Mouse (Mus musculus): ENCODE data around the gene Lin28a. TPM values are rescaled to one million over a fixed set of nuclear protein-coding genes. Genes with fewer than 3 reads are reported as not detected.

The Lin28a gene
- not detected in 2 replicates for polyA plus RNA-seq (2014; fragmentation: Nextera tagmentation; extraction: Ambion mirVana)

DNA sequence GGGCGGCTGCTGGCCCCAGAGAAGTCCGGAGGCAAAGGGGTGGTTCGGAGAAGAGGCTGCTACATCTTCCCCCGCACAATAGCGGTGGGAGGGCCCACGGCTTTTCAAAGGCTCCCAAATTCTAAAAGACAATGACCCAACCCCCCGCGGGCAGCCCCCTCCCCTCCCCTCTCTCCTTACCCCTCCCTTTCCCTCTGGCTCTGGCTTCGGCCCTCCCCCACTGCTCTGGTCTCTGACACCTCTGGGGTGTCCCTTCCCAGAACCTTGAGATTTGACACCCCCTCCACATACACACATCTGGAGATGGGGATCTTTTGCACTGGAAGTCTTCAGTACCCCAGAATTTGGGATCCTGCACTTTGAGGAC, at the start of gene Lin28a:
TSS of gene Lin28a (minus strand) at position 63 of the 367 bp plus-strand sequence.
- H3K9me3 ChIP-seq (ENCODE audit: control insufficient read depth, low read length), result no peaks in the 10 kb centered on the region
- H3K27ac ChIP-seq (ENCODE audit: low read depth, low read length), result no peak within 1 kb of the TSS
- peaks cover 21% of the 10 kb centered on the region for H3K27me3 ChIP-seq (ENCODE audit: control insufficient read depth, insufficient read depth, low read length)
- WGBS, result 0% methylated on average over 9 of the region's 9 CpGs
- peak within 1 kb of the TSS; percentile 47 for H3K4me2 ChIP-seq (replicated peaks; ENCODE audit: low read depth, low read length)
- no peak within 1 kb of the TSS for H3K9ac ChIP-seq (ENCODE audit: low read depth, low read length)
- H3K36me3 ChIP-seq (ENCODE audit: control insufficient read depth, insufficient read depth, low read length), result no peaks in the 10 kb centered on the region
- ATAC-seq (ENCODE audit: low FRiP score, low TSS enrichment), result no peak
- peak within 1 kb of the TSS; percentile 22 for H3K4me3 ChIP-seq (ENCODE audit: low read length)
- H3K4me1 ChIP-seq (ENCODE audit: control insufficient read depth, insufficient read depth, low read length), result peaks cover 30% of the 10 kb centered on the region

DNA sequence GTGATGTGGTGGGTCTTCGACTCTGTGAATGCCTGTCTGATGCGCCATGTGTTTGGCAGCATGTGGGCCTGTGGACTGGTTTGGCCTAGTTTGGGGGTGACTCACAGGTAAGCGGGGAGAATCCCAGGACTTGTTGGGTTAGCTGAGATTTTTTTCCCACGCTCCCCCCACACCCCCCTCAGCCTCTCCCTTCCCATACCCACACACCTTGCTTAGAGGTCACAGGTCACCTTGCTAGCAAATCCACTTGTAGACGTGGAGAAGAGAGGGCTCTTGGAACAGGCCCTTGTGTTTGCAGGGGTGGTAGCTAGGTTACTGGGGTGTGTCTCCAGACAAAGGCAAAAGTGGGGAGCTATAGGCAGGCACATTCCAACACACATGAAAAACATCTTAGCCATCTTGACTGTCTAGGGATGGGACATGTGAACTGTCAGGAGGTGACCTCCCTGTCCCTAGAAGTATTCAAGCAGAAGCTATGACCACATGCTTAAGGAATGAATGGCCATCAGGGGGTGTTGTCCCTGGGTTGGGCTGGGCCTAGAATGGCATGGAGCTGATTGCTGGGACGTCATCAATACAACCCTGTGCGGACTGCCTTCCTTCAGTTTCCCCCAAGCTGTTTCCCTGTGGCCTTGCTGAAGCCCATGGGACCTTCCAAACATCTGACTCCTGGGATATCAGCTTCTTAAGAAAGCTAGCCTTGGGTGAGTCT, 49.3 kb upstream of the Lin28a start:
- ATAC-seq (ENCODE audit: low FRiP score, low TSS enrichment), result no peak
- no peak overlapping the region for H3K27ac ChIP-seq (ENCODE audit: low read depth, low read length)
- WGBS, result 82% methylated on average over 7 of the region's 7 CpGs
- no peaks in the 10 kb centered on the region for H3K9me3 ChIP-seq (ENCODE audit: control insufficient read depth, low read length)
- H3K4me1 ChIP-seq (ENCODE audit: control insufficient read depth, insufficient read depth, low read length), result peaks cover 5% of the 10 kb centered on the region; the same call in 1 of the 2 replicates
- H3K4me3 ChIP-seq (ENCODE audit: low read length), result no peak overlapping the region
- peaks cover 8% of the 10 kb centered on the region; the same call in 1 of the 2 replicates for H3K27me3 ChIP-seq (ENCODE audit: control insufficient read depth, insufficient read depth, low read length)
- H3K9ac ChIP-seq (ENCODE audit: low read depth, low read length), result no peak overlapping the region
- H3K4me2 ChIP-seq (replicated peaks; ENCODE audit: low read depth, low read length), result no peak overlapping the region
- H3K36me3 ChIP-seq (ENCODE audit: control insufficient read depth, insufficient read depth, low read length), result no peaks in the 10 kb centered on the region

DNA sequence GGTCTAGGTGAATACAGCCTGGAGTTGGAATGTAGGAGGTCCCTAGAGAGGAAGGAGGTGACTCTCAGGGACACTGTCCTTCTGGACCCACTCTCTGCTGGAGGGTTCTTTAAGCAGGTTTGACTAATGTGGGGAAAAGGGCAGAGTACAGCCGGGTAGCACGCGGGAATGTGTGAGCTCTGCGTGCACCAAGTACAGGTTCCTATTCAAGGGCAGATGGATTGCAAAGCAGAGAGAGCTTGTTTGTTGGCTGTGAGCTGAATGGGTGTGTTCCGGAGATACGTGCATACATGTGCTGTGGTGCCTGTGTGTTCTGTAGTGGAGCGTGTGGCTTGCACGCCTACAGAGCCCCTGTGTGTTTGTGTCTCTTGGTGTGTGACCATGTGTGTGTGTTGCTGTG, 48.7 kb upstream of the Lin28a start:
- no peak overlapping the region for H3K4me2 ChIP-seq (replicated peaks; ENCODE audit: low read depth, low read length)
- ATAC-seq (ENCODE audit: low FRiP score, low TSS enrichment), result no peak
- WGBS, result 94% methylated on average over 8 of the region's 8 CpGs
- H3K27ac ChIP-seq (ENCODE audit: low read depth, low read length), result no peak overlapping the region
- no peaks in the 10 kb centered on the region for H3K36me3 ChIP-seq (ENCODE audit: control insufficient read depth, insufficient read depth, low read length)
- peaks cover 8% of the 10 kb centered on the region; the same call in 1 of the 2 replicates for H3K27me3 ChIP-seq (ENCODE audit: control insufficient read depth, insufficient read depth, low read length)
- H3K4me3 ChIP-seq (ENCODE audit: low read length), result no peak overlapping the region
- peaks cover 5% of the 10 kb centered on the region; the same call in 1 of the 2 replicates for H3K4me1 ChIP-seq (ENCODE audit: control insufficient read depth, insufficient read depth, low read length)
- H3K9me3 ChIP-seq (ENCODE audit: control insufficient read depth, low read length), result no peaks in the 10 kb centered on the region
- H3K9ac ChIP-seq (ENCODE audit: low read depth, low read length), result no peak overlapping the region

DNA sequence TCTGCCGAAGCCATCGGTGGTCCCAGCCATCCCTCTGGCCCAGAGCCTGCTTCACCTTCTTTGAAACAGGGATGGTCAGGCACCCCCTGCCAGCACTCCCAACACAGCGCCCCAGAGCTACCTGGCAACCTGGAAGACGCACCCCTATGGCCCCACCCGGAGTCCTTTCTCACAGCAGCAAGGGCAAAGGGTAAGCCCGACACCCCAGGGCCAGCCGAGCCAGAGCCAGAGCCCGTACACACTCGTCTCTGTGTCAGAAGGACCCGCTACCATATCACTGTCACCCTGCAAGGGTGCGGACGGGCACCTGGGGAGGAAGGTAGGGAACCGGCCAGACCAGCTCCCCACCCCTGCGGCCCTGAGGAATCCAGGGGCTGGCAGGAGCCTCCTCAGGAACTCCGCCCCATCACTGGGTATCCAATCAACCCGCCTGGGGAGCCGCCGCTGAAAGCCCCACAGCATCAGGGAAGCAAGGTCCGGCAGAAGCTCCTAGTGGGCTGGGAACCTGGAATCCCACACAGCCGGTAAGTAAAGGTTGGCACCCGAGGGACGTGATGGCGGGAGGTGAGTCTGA, 46.9 kb upstream of the Lin28a start:
- no peak for ATAC-seq (ENCODE audit: low FRiP score, low TSS enrichment)
- peaks cover 8% of the 10 kb centered on the region; the same call in 1 of the 2 replicates for H3K27me3 ChIP-seq (ENCODE audit: control insufficient read depth, insufficient read depth, low read length)
- H3K36me3 ChIP-seq (ENCODE audit: control insufficient read depth, insufficient read depth, low read length), result no peaks in the 10 kb centered on the region
- no peak overlapping the region; the same call in 1 of the 2 replicates for H3K4me3 ChIP-seq (ENCODE audit: low read length)
- H3K9me3 ChIP-seq (ENCODE audit: control insufficient read depth, low read length), result no peaks in the 10 kb centered on the region
- WGBS, result 17% methylated on average over 23 of the region's 23 CpGs
- H3K4me1 ChIP-seq (ENCODE audit: control insufficient read depth, insufficient read depth, low read length), result peaks cover 5% of the 10 kb centered on the region; the same call in 1 of the 2 replicates
- no peak overlapping the region for H3K9ac ChIP-seq (ENCODE audit: low read depth, low read length)
- no peak overlapping the region for H3K27ac ChIP-seq (ENCODE audit: low read depth, low read length)
- peak overlapping the region; percentile 18; the same call in 1 of the 2 replicates for H3K4me2 ChIP-seq (replicated peaks; ENCODE audit: low read depth, low read length)

DNA sequence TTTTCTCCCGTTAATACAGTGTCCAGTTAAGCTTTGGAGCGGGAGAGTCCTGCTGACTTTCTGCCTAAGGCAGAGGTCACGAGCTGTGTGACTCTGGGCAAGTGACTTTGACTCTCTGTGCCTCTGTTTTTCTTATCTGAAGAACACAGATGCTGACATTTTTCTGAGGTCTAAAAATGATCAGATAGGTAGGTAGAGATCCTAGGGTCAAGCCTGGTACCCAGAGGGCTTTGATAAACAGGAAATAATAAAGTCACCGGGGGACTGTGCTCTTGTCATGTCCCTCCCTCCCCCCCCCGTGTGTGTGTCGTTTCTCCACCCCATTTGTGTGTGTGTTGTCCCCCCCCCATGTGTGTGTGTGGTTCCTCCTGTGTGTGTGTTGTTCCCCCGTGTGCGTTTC, 43.9 kb upstream of the Lin28a start:
- H3K9me3 ChIP-seq (ENCODE audit: control insufficient read depth, low read length), result no peaks in the 10 kb centered on the region
- peaks cover 5% of the 10 kb centered on the region; the same call in 1 of the 2 replicates for H3K4me1 ChIP-seq (ENCODE audit: control insufficient read depth, insufficient read depth, low read length)
- ATAC-seq (ENCODE audit: low FRiP score, low TSS enrichment), result no peak
- no peak overlapping the region for H3K9ac ChIP-seq (ENCODE audit: low read depth, low read length)
- H3K27ac ChIP-seq (ENCODE audit: low read depth, low read length), result no peak overlapping the region
- H3K4me2 ChIP-seq (replicated peaks; ENCODE audit: low read depth, low read length), result no peak overlapping the region
- peaks cover 8% of the 10 kb centered on the region; the same call in 1 of the 2 replicates for H3K27me3 ChIP-seq (ENCODE audit: control insufficient read depth, insufficient read depth, low read length)
- 72% methylated on average over 8 of the region's 8 CpGs for WGBS
- no peaks in the 10 kb centered on the region for H3K36me3 ChIP-seq (ENCODE audit: control insufficient read depth, insufficient read depth, low read length)
- no peak overlapping the region for H3K4me3 ChIP-seq (ENCODE audit: low read length)

DNA sequence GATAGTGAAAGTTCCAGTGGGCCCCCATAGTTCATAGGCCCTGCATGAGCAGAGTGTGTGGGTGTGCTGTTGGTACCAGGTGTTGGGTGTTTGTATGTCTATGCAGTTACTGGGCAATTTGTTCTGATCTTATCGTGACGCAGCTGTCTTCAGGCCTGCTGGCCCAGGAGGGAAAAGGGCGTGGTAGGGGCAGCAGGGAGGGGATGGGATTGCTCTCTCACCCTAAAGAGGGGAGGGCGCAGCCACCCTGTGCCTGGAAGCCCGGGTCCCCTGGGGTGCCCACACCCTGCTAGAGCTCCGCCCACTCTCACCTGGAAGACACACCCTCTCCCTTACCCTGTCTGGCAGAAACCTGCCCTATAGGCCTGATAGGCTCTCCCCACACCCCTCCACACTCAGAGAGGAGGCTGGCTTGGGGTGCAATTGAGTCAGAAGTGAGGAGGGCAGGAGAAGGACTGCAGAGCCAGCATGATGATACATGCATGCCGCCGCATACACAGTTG, 43.4 kb upstream of the Lin28a start:
- WGBS, result 40% methylated on average over 8 of the region's 8 CpGs
- Histone ChIP-seq H3K4me2 (replicated peaks; ENCODE audit: low read depth, low read length) (no peak overlapping the region), H3K27me3 (ENCODE audit: control insufficient read depth, insufficient read depth, low read length) (peaks cover 8% of the 10 kb centered on the region; the same call in 1 of the 2 replicates), H3K27ac (ENCODE audit: low read depth, low read length) (no peak overlapping the region), H3K4me1 (ENCODE audit: control insufficient read depth, insufficient read depth, low read length) (peaks cover 5% of the 10 kb centered on the region; the same call in 1 of the 2 replicates), H3K36me3 (ENCODE audit: control insufficient read depth, insufficient read depth, low read length) (no peaks in the 10 kb centered on the region), H3K9ac (ENCODE audit: low read depth, low read length) (no peak overlapping the region), H3K4me3 (ENCODE audit: low read length) (no peak overlapping the region), H3K9me3 (ENCODE audit: control insufficient read depth, low read length) (no peaks in the 10 kb centered on the region)
- ATAC-seq (ENCODE audit: low FRiP score, low TSS enrichment), result 0 out of 2 replicates have a peak, but pooled peaks have one; percentile 18

DNA sequence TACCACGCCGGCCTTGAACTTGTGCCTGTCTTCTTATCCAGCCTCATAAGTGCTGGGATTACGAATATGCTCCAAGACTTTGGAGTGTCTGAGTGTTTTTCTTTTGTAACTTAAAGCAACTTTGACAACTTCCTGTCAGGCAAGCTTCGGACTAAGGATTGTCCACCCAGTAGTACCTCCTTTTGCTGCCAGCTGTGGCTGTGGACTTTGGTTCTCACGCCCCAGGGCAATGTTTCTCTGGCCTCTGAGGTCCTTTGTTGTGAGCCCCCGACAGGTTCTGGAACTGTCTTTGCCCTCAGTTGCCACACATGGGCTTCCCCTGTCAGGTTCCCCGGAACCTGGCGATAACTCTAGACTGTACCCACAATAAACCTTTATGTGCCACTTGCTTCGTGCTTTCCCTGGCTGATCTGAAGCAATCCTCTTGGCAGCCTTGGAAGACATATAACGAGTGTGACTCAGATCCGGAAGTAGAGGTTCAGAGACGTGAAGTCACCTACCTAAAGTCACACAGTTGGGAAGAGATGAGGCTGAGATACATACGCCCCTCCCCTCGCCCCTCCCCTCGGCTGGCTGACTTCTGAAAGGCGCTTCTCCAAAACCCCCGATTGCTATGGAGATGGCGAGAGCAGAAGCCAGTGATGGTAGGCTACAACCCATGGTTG, 42.7 kb upstream of the Lin28a start:
- WGBS, result 62% methylated on average over 18 of the region's 18 CpGs
- H3K4me2 ChIP-seq (replicated peaks; ENCODE audit: low read depth, low read length), result no peak overlapping the region
- H3K9me3 ChIP-seq (ENCODE audit: control insufficient read depth, low read length), result no peaks in the 10 kb centered on the region
- peaks cover 5% of the 10 kb centered on the region; the same call in 1 of the 2 replicates for H3K27me3 ChIP-seq (ENCODE audit: control insufficient read depth, insufficient read depth, low read length)
- peaks cover 5% of the 10 kb centered on the region; the same call in 1 of the 2 replicates for H3K4me1 ChIP-seq (ENCODE audit: control insufficient read depth, insufficient read depth, low read length)
- H3K9ac ChIP-seq (ENCODE audit: low read depth, low read length), result no peak overlapping the region
- H3K36me3 ChIP-seq (ENCODE audit: control insufficient read depth, insufficient read depth, low read length), result no peaks in the 10 kb centered on the region
- H3K27ac ChIP-seq (ENCODE audit: low read depth, low read length), result no peak overlapping the region
- no peak overlapping the region for H3K4me3 ChIP-seq (ENCODE audit: low read length)
- ATAC-seq (ENCODE audit: low FRiP score, low TSS enrichment), result no peak

DNA sequence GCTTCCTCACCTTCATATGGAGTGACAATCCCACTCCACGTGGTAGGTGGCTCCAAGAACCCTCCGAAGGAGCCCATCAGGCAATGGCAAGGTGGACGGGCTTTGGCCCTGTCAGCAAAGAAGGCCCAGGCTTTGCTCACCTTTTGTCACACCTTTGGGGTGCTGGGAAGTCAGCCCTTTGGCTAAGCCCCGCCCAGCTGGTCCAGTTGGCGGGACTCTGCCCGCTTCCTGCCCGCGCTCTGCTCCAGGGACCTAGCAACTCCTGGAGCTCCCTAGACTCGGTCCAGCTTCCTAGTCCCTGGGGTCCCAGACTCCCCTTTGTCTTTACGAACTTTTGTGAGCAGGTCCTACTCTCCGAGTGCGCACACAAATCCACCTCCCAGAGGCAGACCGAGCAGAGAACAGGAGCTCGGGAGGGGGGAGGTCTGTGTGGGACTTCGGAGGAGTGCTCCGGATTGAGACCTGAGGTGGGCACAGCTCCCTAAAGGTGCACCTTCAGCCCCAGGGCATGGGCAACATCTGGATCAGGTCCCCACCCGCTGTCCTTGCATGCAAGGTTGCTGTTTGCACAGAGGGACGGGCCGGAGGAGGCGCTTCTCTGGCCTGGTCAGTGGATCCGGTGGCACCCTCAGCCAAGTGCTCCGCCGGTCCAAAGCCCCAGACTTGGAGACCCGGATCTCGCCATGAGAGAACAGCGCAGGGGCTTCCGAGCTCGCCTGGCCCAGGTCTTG, 41.7 kb upstream of the Lin28a start, which contains the start of gene Crybg2:
TSS of gene Crybg2 (plus strand) at position 681 of the 731 bp plus-strand sequence.
- H3K4me1 ChIP-seq (ENCODE audit: control insufficient read depth, insufficient read depth, low read length), result peaks cover under 1% of the 10 kb centered on the region; the same call in 1 of the 2 replicates
- H3K36me3 ChIP-seq (ENCODE audit: control insufficient read depth, insufficient read depth, low read length), result no peaks in the 10 kb centered on the region
- WGBS, result 48% methylated on average over 28 of the region's 28 CpGs
- 0 out of 2 replicates have a peak, but pooled peaks cover under 1% of the 10 kb centered on the region for H3K27me3 ChIP-seq (ENCODE audit: control insufficient read depth, insufficient read depth, low read length)
- H3K4me3 ChIP-seq (ENCODE audit: low read length), result no peak within 1 kb of the TSS
- no peak within 1 kb of the TSS for H3K27ac ChIP-seq (ENCODE audit: low read depth, low read length)
- H3K9me3 ChIP-seq (ENCODE audit: control insufficient read depth, low read length), result no peaks in the 10 kb centered on the region
- ATAC-seq (ENCODE audit: low FRiP score, low TSS enrichment), result no peak
- H3K4me2 ChIP-seq (replicated peaks; ENCODE audit: low read depth, low read length), result no peak within 1 kb of the TSS
- H3K9ac ChIP-seq (ENCODE audit: low read depth, low read length), result no peak within 1 kb of the TSS

Data from kidney, embryonic 14.5 days (tissue).